Mouse (Mus musculus) bone marrow macrophage, adult 2 months (primary cell): ENCODE data around the gene Pla2g4b.

Source experiments
- CTCF ChIP-seq: IDR thresholded peaks from 2 replicates; pipeline ENCODE4 v1.5.1; 2012; ENCODE audit warnings: low read depth, mild to moderate bottlenecking, low read length, moderate library complexity
- POLR2A ChIP-seq: IDR thresholded peaks from 2 replicates; pipeline ENCODE4 v1.6.1; 2012; ENCODE audit warnings: mild to moderate bottlenecking, low read depth, low read length, borderline replicate concordance

GRCm38 (mm10) chr2:120006696-120007095 lies 26.5 kb upstream of the Pla2g4b start:
- no peak for TF ChIP-seq POLR2A
- TF ChIP-seq CTCF, result no peak
